Mouse (Mus musculus): ENCODE measurements at regions not wholly inside any gene's neighbourhood (a gene's known extent, or its start where the extent isn't known, plus 50 kb on each side); places are given as distances from the start of the nearest gene placed in this dataset.

DNA sequence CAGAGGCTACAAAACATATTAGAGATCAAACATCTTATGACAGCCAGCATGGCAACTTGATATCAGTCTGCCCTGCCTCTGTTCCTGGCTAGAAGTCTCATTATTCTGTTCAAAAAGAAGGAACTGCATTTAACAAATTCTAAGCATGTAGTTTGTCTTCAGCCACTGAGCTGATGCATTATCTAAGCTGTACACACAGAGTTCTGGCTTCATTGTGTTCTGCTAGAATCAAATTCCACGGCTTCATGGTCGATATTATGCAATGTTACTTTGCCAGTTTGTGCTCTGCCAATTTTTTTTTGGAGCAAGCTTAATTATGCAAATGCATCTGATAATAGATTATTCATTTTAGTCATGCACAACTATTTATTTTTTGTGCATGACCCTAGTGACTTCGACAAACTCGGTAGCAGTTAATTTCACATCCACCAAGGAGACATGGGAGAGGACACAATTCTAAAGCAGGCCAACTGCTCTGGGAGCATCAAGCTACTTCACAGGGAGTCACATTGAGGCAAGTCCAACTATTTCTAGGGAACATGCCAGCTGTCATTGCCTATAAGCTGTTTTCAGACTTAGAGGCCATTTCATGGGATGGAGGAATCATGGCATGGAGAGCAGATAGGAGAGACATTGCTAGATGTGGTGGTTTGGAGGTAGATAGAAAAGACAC is 360.8 kb downstream of the Kif20b start:
- TF ChIP-seq ZKSCAN1 (IDR thresholded peaks at IDR 0.05; ENCODE audit: low read depth, low read length), result no peak
- TF ChIP-seq BHLHE40 (IDR thresholded peaks at IDR 0.05; ENCODE audit: borderline replicate concordance, low read depth, low read length), result no peak
- TF ChIP-seq ZMIZ1 (IDR thresholded peaks at IDR 0.05; ENCODE audit: low read depth, low read length), result no peak
- no peak for TF ChIP-seq USF1 (IDR thresholded peaks at IDR 0.05; ENCODE audit: low read depth, low read length)
- no peak for TF ChIP-seq EP300 (IDR thresholded peaks at IDR 0.05; ENCODE audit: low read depth in 1 of 2, low read length in 2 of 2)
- no peak for TF ChIP-seq POLR2A (IDR thresholded peaks at IDR 0.05; ENCODE audit: control insufficient read depth in 1 of 2, insufficient read depth in 1 of 2, low read depth in 1 of 2, low read length in 2 of 2, poor library complexity in 1 of 2)
- no peak for TF ChIP-seq KAT2A (conservative IDR thresholded peaks at IDR 0.05; ENCODE audit: low read depth, low read length)
- no peak for TF ChIP-seq MAX (IDR thresholded peaks at IDR 0.05; ENCODE audit: low read length)
- no peak for TF ChIP-seq TAL1 (IDR thresholded peaks at IDR 0.05; ENCODE audit: low read length)
